Mouse (Mus musculus) spleen, adult 2 months (tissue): Measurements from ENCODE around the gene Zfp809. TPM values are rescaled to one million over a fixed set of nuclear protein-coding genes. Genes with fewer than 3 reads are reported as not detected.

Experiments used
- DNase-seq, 2 experiments: peaks; one replicate each; pipeline versions ENCODE4 v3.0.0 to v3.0.0-alpha.2; 2012 to 2021; ENCODE audit warnings: low spot score in 2 of 2, low read depth in 1 of 2
- H3K27ac ChIP-seq: fragments of 200-500 bp; 2 replicates; pipeline ENCODE4 v1.5.1; 2012; ENCODE audit warnings: low read length, inconsistent platforms; ENCODE audit not compliant: insufficient read depth
- H3K27me3 ChIP-seq: fragments of 200-500 bp; 2 replicates; pipeline ENCODE4 v1.6.1; 2012; ENCODE audit warnings: mild to moderate bottlenecking, moderate library complexity, low read length, inconsistent platforms; ENCODE audit not compliant: control insufficient read depth, insufficient read depth
- H3K36me3 ChIP-seq: fragments of 200-500 bp; 2 replicates; pipeline ENCODE4 v1.6.1; 2012; ENCODE audit warnings: mild to moderate bottlenecking, low read length, inconsistent platforms; ENCODE audit not compliant: control insufficient read depth, insufficient read depth
- H3K4me1 ChIP-seq: fragments of 200-500 bp; 2 replicates; pipeline ENCODE4 v1.6.1; 2011; ENCODE audit warnings: inconsistent platforms; ENCODE audit not compliant: control insufficient read depth, insufficient read depth, insufficient read length
- H3K4me3 ChIP-seq: fragments of 200-500 bp; 2 replicates; pipeline ENCODE4 v1.5.1; 2011; ENCODE audit warnings: mild to moderate bottlenecking, inconsistent platforms; ENCODE audit not compliant: insufficient read depth, insufficient read length; ENCODE audit errors: extremely low read depth
- CTCF ChIP-seq: fragments of 200-500 bp; IDR thresholded peaks from 2 replicates; pipeline ENCODE4 v1.5.1; 2011; ENCODE audit warnings: mild to moderate bottlenecking, inconsistent platforms; ENCODE audit not compliant: insufficient read depth, insufficient read length, insufficient replicate concordance; ENCODE audit errors: extremely low read depth
- POLR2A ChIP-seq: fragments of 200-500 bp; IDR thresholded peaks from 2 replicates; pipeline ENCODE4 v1.6.1; 2011; ENCODE audit warnings: low read depth, low read length, inconsistent platforms
- WGBS: fragments of 180-500 bp; shearing (Covaris S2); methylation state at CpG from one replicate; pipeline ENCODE4 v1.1.7; 2018; 5-methylcytosine and 5-hydroxymethylcytosine counted together
- polyA plus RNA-seq: library from polyadenylated mRNA; depleted of rRNA; stranded (reverse); fragments of >200 nt; gene quantifications from 2 replicates; pipeline ENCODE4 v1.2.3, GENCODE M21; 2012; rRNA removed

Gene Zfp809
- polyA plus RNA-seq, 1 experiment: 13.8 TPM

DNA sequence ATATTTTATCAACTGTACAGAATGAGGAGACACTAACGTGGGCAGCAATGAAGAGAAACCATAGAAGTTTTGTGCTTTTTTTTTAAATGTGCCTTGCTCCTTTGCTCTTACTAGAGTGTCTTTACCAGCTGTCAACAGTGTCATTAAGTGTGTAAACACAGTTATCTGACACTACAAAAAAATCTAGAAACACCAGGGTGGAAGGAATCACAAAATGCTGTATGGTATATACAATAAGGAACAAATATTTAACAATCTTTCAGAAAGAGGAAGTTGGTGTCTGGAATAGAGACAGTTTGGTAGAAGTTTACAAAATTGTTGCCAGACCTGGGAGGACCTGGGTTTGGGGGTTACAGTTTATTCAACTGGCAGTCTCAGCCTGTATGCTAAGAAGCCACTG, 36.1 kb downstream of the Zfp809 start:
- 79% methylated on average over 1 of the region's 1 CpGs for WGBS
- H3K36me3 ChIP-seq: no peaks in the 10 kb centered on the region
- H3K27me3 ChIP-seq: no peaks in the 10 kb centered on the region
- H3K27ac ChIP-seq: no peak overlapping the region
- H3K4me3 ChIP-seq: no peak overlapping the region
- no peak for TF ChIP-seq POLR2A
- no peak for TF ChIP-seq CTCF
- peaks cover 4% of the 10 kb centered on the region; the same call in 1 of the 2 replicates for H3K4me1 ChIP-seq
- DNase-seq: no peak

DNA sequence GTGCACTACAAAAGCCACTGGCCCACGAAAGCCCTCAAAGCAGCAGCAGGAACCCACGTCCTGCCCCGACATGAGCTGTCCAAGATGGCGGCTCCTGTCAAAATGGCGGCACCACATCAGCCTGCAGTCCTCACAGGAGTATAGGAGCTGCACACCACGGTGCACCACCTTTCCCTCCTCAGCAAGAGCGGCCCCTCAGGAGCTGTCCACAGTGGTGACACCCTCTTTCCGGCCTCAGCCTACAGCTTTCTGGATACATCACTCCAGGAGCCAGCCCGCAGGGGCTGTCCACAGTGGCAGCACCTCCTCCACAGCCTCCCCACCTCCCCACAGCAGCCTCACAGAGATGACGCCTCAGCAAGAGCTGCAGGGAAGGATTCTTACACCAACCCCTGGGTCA, 37.1 kb downstream of the Zfp809 start:
- 90% methylated on average over 10 of the region's 10 CpGs for WGBS

DNA sequence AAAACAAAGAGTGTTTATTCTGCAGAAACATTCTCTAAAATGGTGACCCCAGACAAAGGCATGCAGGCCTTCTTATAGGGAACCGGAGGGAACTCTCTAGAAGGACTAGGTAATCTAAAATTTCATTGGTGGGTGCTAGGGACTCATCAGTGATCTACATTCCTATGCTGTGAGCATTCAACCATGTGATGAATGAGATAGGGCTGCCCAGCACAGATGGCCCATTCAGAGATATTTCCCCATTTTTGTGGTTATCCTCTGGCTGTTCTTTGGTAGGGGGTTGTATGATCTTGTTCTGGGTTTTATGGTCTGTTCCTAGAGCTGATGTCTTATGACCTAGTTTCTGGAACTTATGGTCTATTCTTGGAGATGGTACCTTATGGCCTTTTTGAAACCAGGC, 43.4 kb downstream of the Zfp809 start:
- 86% methylated on average over 1 of the region's 1 CpGs for WGBS
- Histone ChIP-seq H3K4me3 (no peak overlapping the region), H3K4me1 (no peaks in the 10 kb centered on the region), H3K36me3 (no peaks in the 10 kb centered on the region), H3K27me3 (no peaks in the 10 kb centered on the region), H3K27ac (no peak overlapping the region)
- TF ChIP-seq POLR2A (no peak), CTCF (no peak)
- DNase-seq: no peak

More for the DNA sequence above, 37.1 kb downstream of the Zfp809 start:
- TF ChIP-seq CTCF (no peak), POLR2A (no peak)
- H3K4me1 ChIP-seq: peaks cover 4% of the 10 kb centered on the region; the same call in 1 of the 2 replicates
- no peak overlapping the region for H3K27ac ChIP-seq
- H3K36me3 ChIP-seq: no peaks in the 10 kb centered on the region
- H3K27me3 ChIP-seq: no peaks in the 10 kb centered on the region
- DNase-seq: no peak
- H3K4me3 ChIP-seq: no peak overlapping the region

DNA sequence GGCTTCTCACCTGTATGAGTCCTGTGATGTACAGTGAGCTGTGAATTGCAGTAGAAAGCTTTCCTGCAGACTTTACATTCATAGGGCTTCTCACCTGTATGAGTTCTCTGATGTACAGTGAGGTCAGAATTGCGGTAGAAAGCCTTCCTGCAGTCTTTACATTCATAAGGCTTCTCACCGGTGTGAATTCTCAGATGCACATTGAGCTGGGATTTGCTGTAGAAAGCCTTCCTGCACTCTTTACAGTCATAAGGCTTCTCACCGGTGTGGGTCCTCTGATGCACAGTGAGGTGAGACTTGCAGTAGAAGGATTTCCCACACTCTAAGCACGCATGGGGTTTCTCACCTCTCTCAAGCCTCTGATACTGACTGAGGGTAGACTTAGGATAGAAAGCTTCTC, 53.2 kb downstream of the Zfp809 start:
- DNase-seq: no peak
- no peak overlapping the region for H3K27ac ChIP-seq
- H3K4me3 ChIP-seq: no peak overlapping the region
- peaks cover 49% of the 10 kb centered on the region for H3K36me3 ChIP-seq
- H3K4me1 ChIP-seq: no peaks in the 10 kb centered on the region
- WGBS: 100% methylated on average over 4 of the region's 4 CpGs
- TF ChIP-seq POLR2A: no peak
- TF ChIP-seq CTCF: no peak
- no peaks in the 10 kb centered on the region for H3K27me3 ChIP-seq

Other genes starting within 250 kb of the Zfp809 start
- 7.4 and 8.0 TPM in 2 replicates for gene Rgl3, start 236.3 kb upstream of the Zfp809 start, polyA plus RNA-seq
- 0.12 TPM in 1 of 2 replicates, not detected in the other for gene Ccdc151, start 223.1 kb upstream of the Zfp809 start, polyA plus RNA-seq
- 47.4 and 48.7 TPM in 2 replicates for gene Prkcsh, start 222.9 kb upstream of the Zfp809 start, polyA plus RNA-seq
- gene Elavl3, start 173.7 kb upstream of the Zfp809 start, polyA plus RNA-seq: not detected in 2 replicates
- not detected in 2 replicates for gene Gm49318, start 154.5 kb upstream of the Zfp809 start, polyA plus RNA-seq
- 21.6 and 28.1 TPM in 2 replicates for gene Zfp653, start 154.3 kb upstream of the Zfp809 start, polyA plus RNA-seq
- gene Ecsit, start 140.3 kb upstream of the Zfp809 start, polyA plus RNA-seq: 21.8 and 30.1 TPM in 2 replicates
- 7.2 and 8.0 TPM in 2 replicates for gene Cnn1, start 126.5 kb upstream of the Zfp809 start, polyA plus RNA-seq
- gene Elof1, start 108.5 kb upstream of the Zfp809 start, polyA plus RNA-seq: 70.2 and 89.3 TPM in 2 replicates
- 309 and 340 TPM in 2 replicates for gene Acp5, start 90.0 kb upstream of the Zfp809 start, polyA plus RNA-seq
- 23.6 and 38.6 TPM in 2 replicates for gene Pigyl, start 68.9 kb upstream of the Zfp809 start, polyA plus RNA-seq
- gene Zfp872, start 37.6 kb upstream of the Zfp809 start, polyA plus RNA-seq: not detected in 2 replicates
- gene Zfp599, start 34.2 kb downstream of the Zfp809 start, polyA plus RNA-seq: 0.13 and 0.15 TPM in 2 replicates
- gene Zfp810, start 81.9 kb downstream of the Zfp809 start, polyA plus RNA-seq: 3.7 and 4.0 TPM in 2 replicates
- gene Anln, start 163.5 kb downstream of the Zfp809 start, polyA plus RNA-seq: 1.3 and 1.7 TPM in 2 replicates
- gene 9530077C05Rik, start 185.8 kb downstream of the Zfp809 start, polyA plus RNA-seq: 0.21 and 0.36 TPM in 2 replicates
- not detected in 2 replicates for gene Gm17545, start 228.6 kb downstream of the Zfp809 start, polyA plus RNA-seq
- gene Rp9, start 244.0 kb downstream of the Zfp809 start, polyA plus RNA-seq: 64.8 and 122 TPM in 2 replicates